Mouse (Mus musculus) urinary bladder, postnatal 4 days (tissue): ENCODE data around the gene Fam83f.

Experiments used
- DNase-seq, 2 experiments: peaks; one replicate each; pipeline ENCODE4 v3.0.0; 2021 to 2022; ENCODE audit warnings: low spot score in 2 of 2

Gene Fam83f

DNA sequence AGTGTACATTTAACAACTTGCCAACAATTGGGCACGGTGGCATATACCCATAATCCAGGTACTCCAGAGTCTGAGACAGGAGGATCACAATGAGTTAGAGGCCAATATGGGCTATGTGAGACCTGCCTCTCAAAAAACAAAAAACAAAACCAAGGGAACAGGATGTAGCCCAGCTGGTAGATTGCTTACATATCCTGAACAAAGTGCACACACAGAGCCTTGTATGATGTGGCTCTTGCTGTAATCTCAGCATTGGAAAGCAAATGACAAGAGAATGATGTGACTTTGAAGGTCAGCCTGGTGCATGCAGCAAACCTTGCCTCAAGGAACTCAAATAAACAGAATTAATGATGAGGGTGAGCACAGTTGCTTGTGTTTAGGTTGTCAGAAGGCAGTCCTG is 70.2 kb downstream of the Fam83f start:
- DNase-seq, result no peak

DNA sequence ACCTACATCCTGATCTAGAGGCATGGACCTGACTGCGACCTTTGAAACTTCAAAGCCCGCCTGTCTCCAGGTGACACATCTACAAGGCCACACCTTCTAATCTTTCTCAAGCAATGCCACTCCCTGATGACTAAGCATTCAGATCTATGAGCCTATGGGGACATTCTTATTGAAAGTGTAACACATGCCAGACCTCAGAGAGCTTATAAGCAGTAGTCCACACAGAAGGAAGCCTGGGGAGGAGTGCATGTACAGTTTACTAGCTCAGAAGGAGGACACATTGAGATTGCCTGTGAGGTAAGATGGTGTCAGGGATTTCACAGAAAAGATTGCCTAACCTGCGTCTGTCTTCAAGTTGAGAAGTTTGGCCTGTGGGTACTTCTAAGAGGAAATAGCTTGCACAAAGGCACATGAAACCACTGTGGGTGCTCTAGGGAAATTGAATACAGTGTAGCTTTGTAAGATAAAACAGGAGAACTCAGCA is 71.4 kb downstream of the Fam83f start:
- DNase-seq, result no peak

DNA sequence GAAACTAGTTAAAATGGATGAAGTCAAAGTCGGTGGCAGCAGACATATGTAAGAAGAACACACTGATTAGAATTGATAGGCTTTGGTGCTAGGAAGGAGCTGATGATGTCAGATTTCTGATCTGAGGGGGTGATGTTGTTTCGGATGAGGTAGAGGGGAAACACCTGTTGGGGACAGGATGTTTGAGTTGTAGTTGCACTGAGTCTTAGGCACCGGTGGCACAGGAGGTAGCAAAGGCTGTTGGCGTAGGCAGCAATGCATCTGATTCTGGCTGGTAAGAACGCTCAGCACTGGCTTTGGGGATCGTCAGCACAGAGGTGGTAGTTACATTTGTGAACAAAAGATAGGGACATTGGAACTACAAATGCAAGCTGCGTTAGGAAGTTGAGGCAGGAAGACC is 72.0 kb downstream of the Fam83f start:
- DNase-seq, result no peak

DNA sequence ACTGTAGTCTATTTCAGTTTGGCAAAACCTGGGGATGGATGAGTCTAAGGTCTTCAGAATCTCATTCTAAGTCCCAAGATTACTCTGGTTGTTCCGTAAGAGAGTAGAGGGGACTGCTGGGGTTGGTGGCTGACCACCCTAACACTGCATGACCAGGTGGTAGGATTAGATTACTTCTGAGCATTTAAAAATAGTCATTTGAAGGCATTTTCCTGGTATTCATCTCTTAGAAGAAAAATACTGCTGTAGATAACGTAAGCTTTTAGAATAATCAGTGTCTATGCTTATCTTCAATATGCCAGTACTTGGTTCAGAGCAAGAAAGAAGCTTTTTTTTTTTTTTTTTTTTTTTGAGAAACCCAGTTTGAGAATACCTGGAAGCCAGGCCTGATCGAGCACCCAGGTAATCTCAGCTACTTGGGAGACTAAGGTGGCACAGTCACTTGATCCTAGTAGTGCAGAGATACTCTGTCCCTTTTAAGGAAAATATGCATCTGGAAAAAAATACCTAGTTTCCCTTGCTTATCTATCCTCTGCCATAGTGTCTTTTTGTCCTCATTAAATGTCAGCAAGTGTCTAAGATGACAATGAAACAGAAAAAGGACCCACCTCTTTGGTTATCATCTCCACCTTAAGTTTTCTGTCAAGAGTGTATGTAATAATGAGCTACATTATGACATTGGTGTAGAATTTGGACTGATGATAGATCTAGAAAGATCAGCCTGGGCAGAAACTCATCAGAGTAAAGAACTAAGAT is 73.2 kb downstream of the Fam83f start:
- DNase-seq, result no peak

DNA sequence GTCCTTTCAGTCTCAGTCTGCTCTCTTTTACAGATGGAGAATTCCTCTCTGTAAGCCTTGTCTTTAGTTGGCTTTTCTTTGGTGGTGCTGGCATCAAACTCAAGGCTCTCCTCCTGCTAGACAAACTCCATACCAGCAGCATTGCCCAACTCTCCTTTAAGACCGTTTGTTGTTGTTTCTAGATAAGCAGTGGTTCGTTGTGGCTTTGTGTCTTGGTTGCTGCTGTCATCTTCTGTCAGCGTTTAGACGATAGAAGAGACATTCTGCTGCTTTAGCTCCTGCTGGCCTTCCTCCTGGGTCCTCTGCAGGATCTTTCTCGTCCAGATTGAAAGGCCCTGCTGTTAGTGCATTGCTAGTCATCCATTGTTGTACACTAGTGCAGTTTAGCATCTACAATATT is 77.3 kb downstream of the Fam83f start:
- DNase-seq, result no peak
